Mouse (Mus musculus) thymus, adult 2 months (tissue): ENCODE measurements around the gene Agbl1. TPM values are rescaled to one million over a fixed set of nuclear protein-coding genes. Genes with fewer than 3 reads are reported as not detected.

Experiments
- DNase-seq: peaks from one replicate; pipeline ENCODE4 v3.0.0; 2021
- H3K27ac ChIP-seq: fragments of 200-500 bp; 2 replicates; pipeline ENCODE4 v1.5.1; 2012; ENCODE audit warnings: low read length, control low read depth; ENCODE audit not compliant: control insufficient read depth, insufficient read depth
- H3K27me3 ChIP-seq: fragments of 200-500 bp; 2 replicates; pipeline ENCODE4 v1.6.1; 2012; ENCODE audit warnings: mild to moderate bottlenecking, low read length, moderate library complexity, mixed read lengths; ENCODE audit not compliant: control insufficient read depth, insufficient read depth
- H3K36me3 ChIP-seq: fragments of 200-500 bp; 2 replicates; pipeline ENCODE4 v1.6.1; 2012; ENCODE audit warnings: mild to moderate bottlenecking, low read length, moderate library complexity; ENCODE audit not compliant: control insufficient read depth, insufficient read depth
- H3K4me1 ChIP-seq: fragments of 200-500 bp; replicated peaks from 2 replicates; pipeline ENCODE4 v1.6.1; 2012; ENCODE audit warnings: low read length; ENCODE audit not compliant: control insufficient read depth, insufficient read depth
- H3K4me3 ChIP-seq: fragments of 200-500 bp; 2 replicates; pipeline ENCODE4 v1.5.1; 2012; ENCODE audit warnings: mild to moderate bottlenecking, low read length, control low read depth, moderate library complexity; ENCODE audit not compliant: control insufficient read depth, insufficient read depth
- CTCF ChIP-seq: fragments of 200-500 bp; IDR thresholded peaks from 2 replicates; pipeline ENCODE4 v1.5.1; 2012; ENCODE audit warnings: mild to moderate bottlenecking, control low read depth, low read length, moderate library complexity, borderline replicate concordance; ENCODE audit not compliant: control insufficient read depth, poor library complexity, insufficient read depth; ENCODE audit errors: extremely low read depth
- POLR2A ChIP-seq: fragments of 200-500 bp; IDR thresholded peaks from 2 replicates; pipeline ENCODE4 v1.6.1; 2012; ENCODE audit warnings: mild to moderate bottlenecking, low read length, control low read depth, moderate library complexity; ENCODE audit not compliant: control insufficient read depth, poor library complexity, insufficient read depth; ENCODE audit errors: extremely low read depth
- WGBS: fragments of 180-500 bp; shearing (Covaris S2); methylation state at CpG from one replicate; pipeline ENCODE4 v1.1.7; 2018; 5-methylcytosine and 5-hydroxymethylcytosine counted together
- polyA plus RNA-seq: library from polyadenylated mRNA; depleted of rRNA; stranded (reverse); fragments of >200 nt; gene quantifications from 2 replicates; pipeline ENCODE4 v1.2.3, GENCODE M21; 2012

Gene Agbl1
- polyA plus RNA-seq, 1 experiment: 0.08 TPM

GRCm38 (mm10) chr7:76777237-76777855 lies 547.7 kb downstream of the Agbl1 start:
- TF ChIP-seq POLR2A (no peak), CTCF (no peak)
- no peak for DNase-seq
- Histone ChIP-seq H3K27ac (no peak overlapping the region), H3K4me3 (no peak overlapping the region), H3K27me3 (no peaks in the 10 kb centered on the region), H3K36me3 (no peaks in the 10 kb centered on the region), H3K4me1 (no peaks in the 10 kb centered on the region)
- WGBS: 65% methylated on average over 5 of the region's 5 CpGs

DNA sequence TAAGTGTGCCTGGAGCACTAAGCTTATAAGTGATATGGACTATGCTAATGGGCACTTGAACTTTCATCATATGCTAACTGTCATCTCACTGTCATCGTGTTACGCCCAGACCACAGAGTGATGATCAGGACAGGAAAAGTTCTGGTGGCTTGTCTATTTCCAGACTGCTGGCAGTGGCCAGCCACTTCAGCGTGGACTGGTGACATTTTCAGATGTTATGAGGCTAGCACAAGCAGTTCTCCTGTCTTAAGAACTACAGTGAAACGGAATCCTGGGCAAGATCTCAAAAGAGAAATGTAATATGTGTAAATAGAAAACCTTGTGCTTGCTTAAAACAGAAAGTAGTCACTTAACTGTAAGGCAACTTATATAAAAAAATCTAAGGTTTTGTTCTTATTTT lies 550.8 kb downstream of the Agbl1 start:
- TF ChIP-seq POLR2A (no peak), CTCF (no peak)
- no peaks in the 10 kb centered on the region for H3K27me3 ChIP-seq
- DNase-seq: no peak
- no peak overlapping the region for H3K27ac ChIP-seq
- H3K4me3 ChIP-seq: no peak overlapping the region
- H3K4me1 ChIP-seq: no peaks in the 10 kb centered on the region
- no peaks in the 10 kb centered on the region for H3K36me3 ChIP-seq
- WGBS: 85% methylated on average over 4 of the region's 4 CpGs

DNA sequence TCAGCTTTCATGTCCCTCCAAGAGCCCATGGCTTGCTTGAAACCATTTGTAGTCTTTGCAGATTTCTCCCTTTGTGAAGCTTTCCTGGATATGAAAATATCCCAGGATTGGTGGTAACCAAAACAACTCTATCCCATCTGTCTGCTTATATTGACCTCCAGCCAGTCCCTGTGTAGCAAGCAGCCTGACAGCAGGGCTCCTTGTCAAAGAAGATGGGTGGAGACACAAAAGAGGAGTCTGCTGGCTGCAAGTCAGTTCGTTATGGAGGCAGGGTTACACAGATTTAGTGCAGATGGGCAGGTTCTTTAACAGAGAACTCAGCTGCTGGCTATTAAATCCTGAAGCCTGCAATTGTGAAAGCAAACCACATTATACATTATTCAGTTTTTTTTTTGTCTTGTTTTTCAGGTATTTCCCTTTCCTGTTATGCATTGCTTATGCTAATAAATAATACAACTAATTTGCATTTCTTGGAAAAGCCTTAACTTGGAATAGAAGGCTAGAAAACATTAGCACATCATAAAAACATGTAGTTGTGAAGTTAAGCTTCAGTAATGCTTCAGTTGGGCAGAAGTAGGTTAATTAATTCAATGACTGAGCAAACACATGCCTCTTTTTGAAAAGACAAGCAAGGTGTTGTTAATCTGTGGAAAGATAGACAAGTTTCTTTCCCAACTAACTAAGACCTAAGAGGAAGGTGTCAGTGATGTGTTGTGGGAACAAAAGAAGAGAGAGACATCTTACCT lies 559.0 kb downstream of the Agbl1 start:
- H3K36me3 ChIP-seq: no peaks in the 10 kb centered on the region
- H3K4me3 ChIP-seq: no peak overlapping the region
- no peak for TF ChIP-seq POLR2A
- TF ChIP-seq CTCF: no peak
- DNase-seq: no peak
- H3K27me3 ChIP-seq: no peaks in the 10 kb centered on the region
- WGBS: 25% methylated on average over 1 of the region's 1 CpGs
- no peaks in the 10 kb centered on the region for H3K4me1 ChIP-seq
- H3K27ac ChIP-seq: no peak overlapping the region

DNA sequence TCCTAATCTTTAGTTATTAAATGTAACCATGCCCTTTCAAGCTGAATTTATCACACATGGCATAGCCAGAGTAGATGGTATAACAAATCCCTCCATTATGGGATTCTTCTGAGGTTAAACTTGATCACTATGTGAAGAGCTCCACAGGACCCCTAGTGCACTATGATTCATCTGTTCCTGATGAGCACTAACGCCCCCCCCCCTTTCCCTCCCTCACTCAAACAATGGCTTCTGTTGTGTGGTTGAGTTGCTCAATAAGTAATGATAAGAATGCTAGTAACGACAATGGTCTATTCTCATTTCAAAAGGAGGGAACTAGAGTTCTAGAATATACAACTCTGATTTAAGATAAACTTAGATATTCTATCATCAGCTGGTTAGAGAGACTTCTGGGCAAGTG lies 560.4 kb downstream of the Agbl1 start:
- WGBS: 83% methylated on average over 2 of the region's 2 CpGs
- H3K27ac ChIP-seq: no peak overlapping the region
- no peak for TF ChIP-seq CTCF
- no peak for TF ChIP-seq POLR2A
- no peaks in the 10 kb centered on the region for H3K27me3 ChIP-seq
- H3K36me3 ChIP-seq: no peaks in the 10 kb centered on the region
- H3K4me3 ChIP-seq: no peak overlapping the region
- H3K4me1 ChIP-seq: no peaks in the 10 kb centered on the region
- DNase-seq: no peak

GRCm38 (mm10) chr7:76791247-76791646 lies 561.6 kb downstream of the Agbl1 start:
- TF ChIP-seq POLR2A: no peak
- TF ChIP-seq CTCF: no peak
- H3K27ac ChIP-seq: no peak overlapping the region
- no peak for DNase-seq
- H3K27me3 ChIP-seq: no peaks in the 10 kb centered on the region
- no peak overlapping the region for H3K4me3 ChIP-seq
- H3K4me1 ChIP-seq: no peaks in the 10 kb centered on the region
- 78% methylated on average over 4 of the region's 4 CpGs for WGBS
- H3K36me3 ChIP-seq: no peaks in the 10 kb centered on the region

DNA sequence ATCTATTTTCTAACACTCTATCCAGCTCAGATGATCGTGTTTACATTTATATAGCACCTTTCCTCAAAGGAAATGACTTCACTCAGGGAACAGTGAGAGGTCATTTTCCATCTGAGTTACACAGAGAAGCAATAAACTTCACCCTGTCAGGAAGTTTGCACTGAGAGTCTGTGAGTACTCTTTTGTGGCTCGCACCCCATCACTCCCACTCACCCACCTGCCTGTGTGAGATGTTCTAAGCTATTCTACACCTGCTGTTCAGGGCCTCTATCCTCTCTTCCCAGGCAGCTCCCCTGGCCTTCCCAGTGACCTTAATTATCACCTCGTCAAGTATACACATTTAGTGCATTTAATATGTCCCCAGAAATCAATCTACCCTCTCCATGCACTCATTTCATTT lies 580.3 kb downstream of the Agbl1 start:
- H3K27me3 ChIP-seq: no peaks in the 10 kb centered on the region
- H3K4me3 ChIP-seq: no peak overlapping the region
- no peak overlapping the region for H3K27ac ChIP-seq
- no peak for DNase-seq
- no peaks in the 10 kb centered on the region for H3K4me1 ChIP-seq
- TF ChIP-seq POLR2A: no peak
- TF ChIP-seq CTCF: no peak
- H3K36me3 ChIP-seq: no peaks in the 10 kb centered on the region
- 45% methylated on average over 3 of the region's 3 CpGs for WGBS

GRCm38 (mm10) chr7:76820571-76820970 lies 590.9 kb downstream of the Agbl1 start:
- Histone ChIP-seq H3K4me3 (no peak overlapping the region), H3K27me3 (no peaks in the 10 kb centered on the region), H3K4me1 (no peaks in the 10 kb centered on the region), H3K36me3 (no peaks in the 10 kb centered on the region), H3K27ac (no peak overlapping the region)
- no peak for DNase-seq
- TF ChIP-seq POLR2A (no peak), CTCF (no peak)
- 65% methylated on average over 2 of the region's 2 CpGs for WGBS
